Mouse (Mus musculus): ENCODE data around the gene Gm3286. TPM values are rescaled to one million over a fixed set of nuclear protein-coding genes. Genes with fewer than 3 reads are reported as not detected.

The Gm3286 gene
- not detected in 2 replicates for polyA plus RNA-seq (2012; rRNA removed)

GRCm38 (mm10) chr5:95510458-95510857, at the start of gene Gm3286:
Gene Gm3286 (plus strand): TSS chr5:95510758.

Other genes with a start within 250 kb of the Gm3286 start
- not detected in 2 replicates for gene Gm10424, start 238.0 kb upstream of the Gm3286 start, polyA plus RNA-seq (2012; rRNA removed)
- not detected in 2 replicates for gene Gm3259, start 204.8 kb upstream of the Gm3286 start, polyA plus RNA-seq (2012; rRNA removed)
- not detected in 2 replicates for gene D5Ertd577e, start 54.0 kb upstream of the Gm3286 start, polyA plus RNA-seq (2012; rRNA removed)
- not detected in 2 replicates for gene Gm7971, start 84.1 kb downstream of the Gm3286 start, polyA plus RNA-seq (2012; rRNA removed)
- not detected in 2 replicates for gene Gm7978, start 225.4 kb downstream of the Gm3286 start, polyA plus RNA-seq (2012; rRNA removed)
- not detected in 2 replicates for gene Gm7982, start 231.3 kb downstream of the Gm3286 start, polyA plus RNA-seq (2012; rRNA removed)

Measured in liver, embryonic 18 days (tissue).